Mouse (Mus musculus): Measurements from ENCODE around the gene Lmod3. TPM values are rescaled to one million over a fixed set of nuclear protein-coding genes. Genes with fewer than 3 reads are reported as not detected.
A peak's percentile ranks its signal among the peaks of the same experiment; 100 is the strongest.

Lmod3 gene
- polyA plus RNA-seq, 1 experiment from 2014 or later: 21.6 TPM

- Histone ChIP-seq H3K4me1 (ENCODE audit: control insufficient read depth, insufficient read depth, low read length) (peaks cover 14% of the 10 kb centered on the region), H3K4me3 (ENCODE audit: low read depth, low read length) (peak within 1 kb of the TSS; percentile 92), H3K9ac (ENCODE audit: low read depth, low read length) (peak within 1 kb of the TSS; percentile 98), H3K27me3 (replicated peaks; ENCODE audit: control insufficient read depth, insufficient read depth, low read length) (no peaks in the 10 kb centered on the region), H3K9me3 (ENCODE audit: control insufficient read depth, low read length) (no peaks in the 10 kb centered on the region), H3K36me3 (ENCODE audit: control insufficient read depth, insufficient read depth, low read length) (peaks cover 9% of the 10 kb centered on the region; the same call in 1 of the 2 replicates), H3K27ac (replicated peaks; ENCODE audit: low read depth, low read length) (peak within 1 kb of the TSS; percentile 90), H3K4me2 (ENCODE audit: low read depth, low read length) (peak within 1 kb of the TSS; percentile 81)
- WGBS: under 1% methylated on average over 38 of the region's 38 CpGs
- peak; percentile 99 for DNase-seq (ENCODE audit: low spot score)
- ATAC-seq (ENCODE audit: low read depth): peak; percentile 98
Observed at GRCm38 (mm10) chr6:97205439-97205885, 47.1 kb downstream of the Lmod3 start, which contains the start of gene Uba3. Gene Uba3 (minus strand): TSS chr6:97205647.

- 0% methylated on average over 16 of the region's 16 CpGs for WGBS
- DNase-seq (ENCODE audit: low spot score) (no peak), ATAC-seq (ENCODE audit: low read depth) (peak; percentile 26; the same call in 1 of the 2 replicates)
- H3K36me3 ChIP-seq (ENCODE audit: control insufficient read depth, insufficient read depth, low read length): peaks cover 9% of the 10 kb centered on the region; the same call in 1 of the 2 replicates
- no peaks in the 10 kb centered on the region for H3K27me3 ChIP-seq (replicated peaks; ENCODE audit: control insufficient read depth, insufficient read depth, low read length)
- peak overlapping the region; percentile 81 for H3K4me2 ChIP-seq (ENCODE audit: low read depth, low read length)
- peak overlapping the region; percentile 98 for H3K9ac ChIP-seq (ENCODE audit: low read depth, low read length)
- H3K4me3 ChIP-seq (ENCODE audit: low read depth, low read length): peak overlapping the region; percentile 92
- H3K4me1 ChIP-seq (ENCODE audit: control insufficient read depth, insufficient read depth, low read length): peaks cover 14% of the 10 kb centered on the region
- peak overlapping the region; percentile 90 for H3K27ac ChIP-seq (replicated peaks; ENCODE audit: low read depth, low read length)
- H3K9me3 ChIP-seq (ENCODE audit: control insufficient read depth, low read length): no peaks in the 10 kb centered on the region
Observed at GRCm38 (mm10) chr6:97204952-97205351, 47.6 kb downstream of the Lmod3 start.

GRCm38 (mm10) chr6:97204252-97204869 lies 48.2 kb downstream of the Lmod3 start:
- H3K4me2 ChIP-seq (ENCODE audit: low read depth, low read length): peak overlapping the region; percentile 81
- no peak for ATAC-seq (ENCODE audit: low read depth)
- no peaks in the 10 kb centered on the region for H3K9me3 ChIP-seq (ENCODE audit: control insufficient read depth, low read length)
- peaks cover 9% of the 10 kb centered on the region for H3K36me3 ChIP-seq (ENCODE audit: control insufficient read depth, insufficient read depth, low read length)
- H3K27me3 ChIP-seq (replicated peaks; ENCODE audit: control insufficient read depth, insufficient read depth, low read length): no peaks in the 10 kb centered on the region
- peaks cover 14% of the 10 kb centered on the region for H3K4me1 ChIP-seq (ENCODE audit: control insufficient read depth, insufficient read depth, low read length)
- 0 out of 2 replicates have a peak overlapping the region, but pooled peaks have one; percentile 90 for H3K27ac ChIP-seq (replicated peaks; ENCODE audit: low read depth, low read length)
- 15% methylated on average over 9 of the region's 9 CpGs for WGBS
- H3K9ac ChIP-seq (ENCODE audit: low read depth, low read length): peak overlapping the region; percentile 98
- H3K4me3 ChIP-seq (ENCODE audit: low read depth, low read length): peak overlapping the region; percentile 92
- no peak for DNase-seq (ENCODE audit: low spot score)

GRCm38 (mm10) chr6:97202477-97202876 lies 50.1 kb downstream of the Lmod3 start:
- WGBS: 92% methylated on average over 3 of the region's 3 CpGs
- peaks cover 22% of the 10 kb centered on the region for H3K36me3 ChIP-seq (ENCODE audit: control insufficient read depth, insufficient read depth, low read length)
- no peak overlapping the region for H3K4me2 ChIP-seq (ENCODE audit: low read depth, low read length)
- H3K27me3 ChIP-seq (replicated peaks; ENCODE audit: control insufficient read depth, insufficient read depth, low read length): no peaks in the 10 kb centered on the region
- H3K4me1 ChIP-seq (ENCODE audit: control insufficient read depth, insufficient read depth, low read length): peaks cover 14% of the 10 kb centered on the region
- DNase-seq (ENCODE audit: low spot score): no peak
- H3K27ac ChIP-seq (replicated peaks; ENCODE audit: low read depth, low read length): no peak overlapping the region
- H3K4me3 ChIP-seq (ENCODE audit: low read depth, low read length): no peak overlapping the region
- H3K9ac ChIP-seq (ENCODE audit: low read depth, low read length): no peak overlapping the region
- no peak for ATAC-seq (ENCODE audit: low read depth)
- no peaks in the 10 kb centered on the region for H3K9me3 ChIP-seq (ENCODE audit: control insufficient read depth, low read length)

- WGBS: 40% methylated on average over 3 of the region's 3 CpGs
- no peaks in the 10 kb centered on the region for H3K9me3 ChIP-seq (ENCODE audit: control insufficient read depth, low read length)
- H3K27ac ChIP-seq (replicated peaks; ENCODE audit: low read depth, low read length): no peak overlapping the region
- no peak overlapping the region for H3K4me3 ChIP-seq (ENCODE audit: low read depth, low read length)
- peaks cover 14% of the 10 kb centered on the region for H3K4me1 ChIP-seq (ENCODE audit: control insufficient read depth, insufficient read depth, low read length)
- no peak for DNase-seq (ENCODE audit: low spot score)
- H3K9ac ChIP-seq (ENCODE audit: low read depth, low read length): no peak overlapping the region
- ATAC-seq (ENCODE audit: low read depth): no peak
- no peaks in the 10 kb centered on the region for H3K27me3 ChIP-seq (replicated peaks; ENCODE audit: control insufficient read depth, insufficient read depth, low read length)
- H3K36me3 ChIP-seq (ENCODE audit: control insufficient read depth, insufficient read depth, low read length): peaks cover 43% of the 10 kb centered on the region
- H3K4me2 ChIP-seq (ENCODE audit: low read depth, low read length): no peak overlapping the region
Observed at GRCm38 (mm10) chr6:97200437-97200836, 52.1 kb downstream of the Lmod3 start.

Other genes starting within 250 kb of the Lmod3 start
- gene Fam19a4, start 192.3 kb downstream of the Lmod3 start, polyA plus RNA-seq (2014; fragmentation: Nextera tagmentation; extraction: Ambion mirVana): 1.4 and 1.9 TPM in 2 replicates
- 7.9 and 10.1 TPM in 2 replicates for gene Eogt, start 103.6 kb downstream of the Lmod3 start, polyA plus RNA-seq (2014; fragmentation: Nextera tagmentation; extraction: Ambion mirVana)
- 36.4 and 37.7 TPM in 2 replicates for gene Tmf1, start 73.6 kb downstream of the Lmod3 start, polyA plus RNA-seq (2014; fragmentation: Nextera tagmentation; extraction: Ambion mirVana)
- 77.7 and 88.3 TPM in 2 replicates for gene Uba3, start 47.1 kb downstream of the Lmod3 start, polyA plus RNA-seq (2014; fragmentation: Nextera tagmentation; extraction: Ambion mirVana)
- 78.1 and 78.3 TPM in 2 replicates for gene Arl6ip5, start 42.1 kb downstream of the Lmod3 start, polyA plus RNA-seq (2014; fragmentation: Nextera tagmentation; extraction: Ambion mirVana)